13 mouse cellular contexts compared by ENCODE assay signal in genomic region chr19:22931006-22931405, GRCm38 (mm10).
DNase-seq lines count a peak whose midpoint lies in the region; ATAC-seq and TF ChIP-seq lines count a peak whose summit lies in the region.
"Had no signal": no experiment of that assay in that cellular context is flagged by ENCODE, and none has a peak within 500 bp of the region (broad histone marks: within the 10 kb centered on the region; RNA-seq: fewer than 3 reads in every experiment).

No protein-coding gene starts in this region.

- TF ChIP-seq POLR2A in brain, embryonic 14.5 days (IDR thresholded peaks at IDR 0.05; ENCODE audit: borderline replicate concordance, extremely low read depth, insufficient read depth, insufficient read length, poor library complexity, severe bottlenecking) = no peak
- no peak for TF ChIP-seq POLR2A in olfactory bulb, adult 2 months (IDR thresholded peaks at IDR 0.05; ENCODE audit: insufficient read depth, low read depth, low read length)

- no peak overlapping the region for H3K4me3 ChIP-seq in layer of hippocampus, adult 2 months
- no peak overlapping the region for H3K4me3 ChIP-seq in olfactory bulb, adult 2 months (ENCODE audit: insufficient read depth, low read depth, low read length)
- H3K4me3 ChIP-seq: limb, embryonic 10.5 days; midbrain, embryonic 12.5 days had no signal

- WGBS in olfactory bulb, adult 2 months = 54% methylated on average over 6 of the region's 6 CpGs

- TF ChIP-seq CTCF in layer of hippocampus, adult 2 months (conservative IDR thresholded peaks at IDR 0.05) = no peak
- TF ChIP-seq CTCF in brain, embryonic 14.5 days (IDR thresholded peaks at IDR 0.05; ENCODE audit: borderline replicate concordance, extremely low read depth, insufficient read depth, insufficient read length) = no peak
- no peak for TF ChIP-seq CTCF in olfactory bulb, adult 2 months (IDR thresholded peaks at IDR 0.05; ENCODE audit: insufficient read depth, low read depth, low read length)

- peak overlapping the region; percentile 89 for H3K27ac ChIP-seq in layer of hippocampus, adult 2 months
- peak overlapping the region; percentile 94 for H3K27ac ChIP-seq in olfactory bulb, adult 2 months (ENCODE audit: insufficient read depth, low read depth, low read length)
- H3K27ac ChIP-seq: limb, embryonic 10.5 days; macrophage; midbrain, embryonic 12.5 days had no signal

- H3K4me1 ChIP-seq in olfactory bulb, adult 2 months (ENCODE audit: control insufficient read depth, insufficient read depth, low read length) = peaks cover 18% of the 10 kb centered on the region
- H3K4me1 ChIP-seq: limb, embryonic 10.5 days; midbrain, embryonic 12.5 days had no signal

- DNase-seq in frontal cortex, postnatal 25 days (ENCODE audit: low spot score in 2 of 2) = no peak
- DNase-seq in layer of hippocampus, adult 2 months (ENCODE audit: low spot score in 2 of 2) = no peak
- no peak for DNase-seq in layer of hippocampus, adult 18-20 months (ENCODE audit: low spot score in 2 of 2)
- peak; percentile 9 for DNase-seq in brain, embryonic 14.5 days (ENCODE audit: low read depth)
- no peak for DNase-seq in cerebellum, postnatal 36 days
- DNase-seq: retina, postnatal 1 day; thymus, postnatal 25 days had no signal

- ATAC-seq in frontal cortex, adult (ENCODE audit: low TSS enrichment) = peak; percentile 52
- no peak for ATAC-seq in megakaryocyte-erythroid progenitor cell, adult 5-6 weeks (replicated peaks; ENCODE audit: low FRiP score, low TSS enrichment, poor library complexity, severe bottlenecking)
